Mouse (Mus musculus) megakaryocyte, embryonic 14.5 days (primary cell): ENCODE data around the gene Ffar4.

Experiments used
- FLI1 ChIP-seq: IDR thresholded peaks from 2 replicates; pipeline ENCODE4 v1.6.1; 2012; ENCODE audit warnings: low read length, inconsistent platforms, mixed read lengths
- GATA1 ChIP-seq: IDR thresholded peaks from 3 replicates; pipeline ENCODE4 v1.6.1; 2012; ENCODE audit warnings: mixed read lengths, low read length, inconsistent platforms, borderline replicate concordance

GRCm38 (mm10) chr19:38096231-38096630 lies 640 bp upstream of the Ffar4 start:
- TF ChIP-seq GATA1 (no peak), FLI1 (no peak)
